Mouse (Mus musculus) sigmoid colon, adult 10 weeks (tissue): ENCODE data around the gene Fam214b. TPM values are rescaled to one million over a fixed set of nuclear protein-coding genes. Genes with fewer than 3 reads are reported as not detected.

Experiments
- polyA plus RNA-seq: library from polyadenylated mRNA; stranded (reverse); fragments of 350-450 nt; fragmentation: Illumina TruSeq; extraction: RNeasy Lipid Tissue Mini Kit (QIAGEN cat#74804); gene quantifications from one replicate; pipeline ENCODE4 v1.2.3, GENCODE M21; 2014; ENCODE audit warnings: low read depth, low replicate concordance

Fam214b gene
- 6.4 TPM for polyA plus RNA-seq

DNA sequence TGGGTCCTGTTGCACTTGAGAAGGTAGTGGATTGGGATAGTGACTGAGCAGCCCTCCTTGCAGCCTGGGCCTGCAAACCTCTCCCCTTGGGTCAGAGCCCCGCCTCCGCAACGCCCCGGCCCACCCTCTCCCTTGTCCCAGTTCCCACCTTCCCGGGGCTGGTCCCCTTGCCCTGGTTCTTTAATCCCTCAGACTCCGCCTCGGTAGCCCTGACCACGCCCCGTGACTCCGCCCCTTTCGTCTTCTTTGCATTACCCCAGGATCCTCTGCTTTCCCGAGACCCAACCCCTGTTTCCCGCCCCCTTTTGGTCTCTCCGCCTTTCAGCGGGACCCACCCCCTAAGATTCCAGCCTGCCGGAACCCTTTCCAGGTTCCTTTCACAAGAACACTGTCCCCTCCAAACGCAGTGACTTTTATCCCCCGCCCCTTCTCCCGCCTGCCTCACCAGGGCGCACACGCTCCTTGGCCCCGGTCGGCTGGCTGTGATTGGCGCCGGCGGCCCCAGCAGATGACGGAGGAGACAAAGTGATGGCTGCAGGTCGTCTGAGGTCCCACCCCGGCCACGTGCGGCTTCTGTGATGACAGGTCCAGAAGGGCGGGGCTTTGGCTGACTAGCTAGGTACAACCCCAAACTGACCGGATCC lies at the start of gene Fam214b:
Gene Fam214b, minus strand, starts transcription at position 562 of the 644 bp plus-strand sequence.

GRCm38 (mm10) chr4:43058753-43059654 lies 13.0 kb upstream of the Fam214b start, which contains the start of gene Unc13b:
Unc13b (plus strand) TSS chr4:43058953.

DNA sequence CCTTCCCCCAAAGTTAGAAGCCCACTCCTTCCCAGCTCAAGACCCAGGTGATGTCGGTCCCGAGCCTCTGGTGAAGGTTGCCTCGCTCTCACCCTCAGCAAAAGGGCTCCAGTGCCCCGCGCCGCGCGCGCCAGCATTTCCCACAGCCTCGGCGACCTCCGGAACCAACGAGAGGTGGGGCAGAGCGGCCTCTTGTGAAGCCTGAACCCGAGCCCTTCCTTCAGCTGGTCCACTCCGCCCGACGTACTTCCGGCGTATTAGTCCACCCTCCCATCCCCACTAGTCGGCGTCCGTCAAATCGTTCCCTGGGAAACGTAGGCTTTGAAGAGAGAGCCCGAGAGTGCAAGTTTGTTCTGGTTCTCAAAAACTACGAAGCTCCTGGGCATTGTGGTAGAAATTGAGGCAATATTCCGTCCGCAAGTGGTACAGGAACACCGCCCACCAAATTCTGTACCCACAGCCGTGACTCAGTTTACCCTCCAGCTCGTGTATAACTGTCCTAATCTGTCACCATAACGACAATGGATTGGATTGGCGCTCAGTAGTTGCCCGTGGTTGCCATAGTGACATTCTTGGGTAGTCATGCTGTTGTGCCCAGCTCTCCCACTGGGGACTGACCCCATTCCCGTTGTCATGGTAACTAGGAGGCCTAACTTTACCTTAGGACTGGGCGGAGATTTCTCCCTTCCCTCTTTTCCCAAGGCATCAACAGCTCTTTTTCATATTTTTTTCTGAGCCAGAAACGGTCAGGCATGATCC lies 14.6 kb downstream of the Fam214b start, which contains the start of gene Stoml2:
Gene Stoml2, minus strand, starts transcription at position 474 of the 759 bp plus-strand sequence.

GRCm38 (mm10) chr4:43025084-43025960 lies 20.7 kb downstream of the Fam214b start, which contains the start of gene Pigo:
Pigo (minus strand) TSS chr4:43025819.

DNA sequence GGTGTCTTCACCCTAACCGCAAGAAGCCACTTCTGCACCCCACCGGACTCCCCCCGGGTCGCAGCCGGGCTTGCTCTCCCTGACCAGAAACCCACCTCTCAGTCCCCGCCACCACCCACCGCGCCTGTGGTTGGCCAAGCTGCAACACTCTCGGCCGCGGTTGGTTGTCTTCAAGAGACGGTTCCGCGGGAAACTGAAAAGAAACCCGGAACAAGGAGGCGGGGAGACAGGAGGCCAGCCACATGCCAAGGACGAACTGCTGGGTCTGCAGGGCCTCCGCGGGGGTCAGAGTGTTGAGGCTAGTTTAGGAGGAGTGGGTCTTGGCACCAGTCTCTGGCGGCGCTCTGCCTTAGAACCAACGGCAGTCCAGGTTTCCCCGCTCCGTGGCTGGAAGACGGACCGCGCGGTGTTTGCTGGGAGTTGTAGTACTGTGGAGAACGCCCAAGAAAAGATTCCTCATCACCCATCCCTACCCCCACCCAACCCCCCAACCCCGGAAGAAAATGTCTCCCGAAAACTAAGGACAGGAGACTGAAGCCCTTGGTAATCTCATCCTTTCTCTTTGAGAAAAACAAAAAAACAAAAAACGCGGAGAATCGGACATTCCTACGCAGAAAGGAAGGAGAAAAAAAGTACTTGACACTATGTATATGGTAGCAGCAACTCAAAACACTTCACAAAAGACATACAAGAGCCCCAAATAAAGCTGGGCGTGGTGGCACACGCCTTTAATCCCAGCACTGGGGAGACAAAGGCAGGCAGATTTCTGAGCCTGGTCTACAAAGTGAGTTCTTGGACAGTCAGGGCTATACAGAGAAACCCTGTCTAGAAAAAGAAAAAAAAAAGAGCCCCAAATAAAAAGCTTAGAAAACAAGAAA lies 35.6 kb downstream of the Fam214b start, which contains the start of gene Fancg:
Gene Fancg, minus strand, starts transcription at position 346 of the 878 bp plus-strand sequence.

DNA sequence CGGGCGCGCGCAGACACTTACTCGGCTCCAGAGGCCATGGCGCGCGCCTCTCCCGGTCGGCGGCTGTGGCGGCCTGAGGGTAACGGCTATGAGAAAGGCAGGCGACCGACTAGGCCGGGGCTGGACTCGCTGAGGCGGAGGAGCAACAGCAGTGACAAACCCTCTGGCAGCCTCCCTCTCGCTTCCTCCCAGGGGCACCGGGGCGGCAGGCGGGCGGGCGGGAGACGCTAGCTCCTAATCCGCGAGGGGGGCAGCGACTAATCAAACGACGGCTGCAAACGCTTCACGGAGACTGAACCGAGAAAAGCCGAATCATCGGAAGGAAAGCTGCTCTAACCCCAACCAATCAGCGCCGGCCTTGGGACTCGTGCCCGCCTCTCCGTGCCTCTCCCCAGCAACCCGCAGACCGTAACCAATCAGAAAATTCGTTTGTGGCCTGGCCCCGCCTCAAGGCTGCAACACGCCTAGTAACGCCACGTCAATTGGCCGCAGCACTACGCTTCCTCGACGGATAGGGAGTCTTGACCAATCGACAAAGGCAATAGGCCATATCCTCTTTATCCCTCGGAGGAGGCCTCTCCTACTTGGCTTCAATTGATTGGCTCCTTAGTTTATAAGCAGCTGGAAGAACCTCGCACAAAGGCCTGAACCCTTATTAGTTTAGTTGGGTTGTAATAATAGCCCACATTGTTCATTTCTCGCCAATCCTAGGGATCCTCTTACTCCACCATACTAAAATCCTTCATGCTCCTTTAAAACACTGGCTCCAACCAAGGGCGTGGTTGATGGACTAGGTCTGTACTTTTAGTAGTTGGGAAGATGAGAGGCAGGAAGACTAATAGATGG lies 45.7 kb downstream of the Fam214b start, which contains the start of gene Vcp:
Gene Vcp, minus strand, starts transcription at position 367 of the 846 bp plus-strand sequence.

Other genes starting within 250 kb of the Fam214b start
- 0.16 TPM for gene Fam205a1, start 192.3 kb downstream of the Fam214b start, polyA plus RNA-seq
- gene Gm12394, start 189.4 kb downstream of the Fam214b start, polyA plus RNA-seq: not detected
- not detected for gene Fam205c, start 172.0 kb downstream of the Fam214b start, polyA plus RNA-seq
- 1.1 TPM for gene Phf24, start 129.6 kb downstream of the Fam214b start, polyA plus RNA-seq
- gene Dnajb5, start 96.4 kb downstream of the Fam214b start, polyA plus RNA-seq: 1.2 TPM
- not detected for gene 1700022I11Rik, start 76.6 kb downstream of the Fam214b start, polyA plus RNA-seq
- 128 TPM for gene Vcp, start 45.7 kb downstream of the Fam214b start, polyA plus RNA-seq
- 6.6 TPM for gene Fancg, start 35.7 kb downstream of the Fam214b start, polyA plus RNA-seq
- gene Pigo, start 20.4 kb downstream of the Fam214b start, polyA plus RNA-seq: 3.0 TPM
- gene Stoml2, start 14.5 kb downstream of the Fam214b start, polyA plus RNA-seq: 14.3 TPM
- 17.3 TPM for gene Unc13b, start 12.7 kb upstream of the Fam214b start, polyA plus RNA-seq
- gene Atp8b5, start 220.9 kb upstream of the Fam214b start, polyA plus RNA-seq: 1.1 TPM